Mouse (Mus musculus) hindbrain, embryonic 11.5 days (tissue): ENCODE measurements around the gene Paqr7. TPM values are rescaled to one million over a fixed set of nuclear protein-coding genes. Genes with fewer than 3 reads are reported as not detected.

ENCODE experiments used
- ATAC-seq: fragments of 200-750 bp; cut with Nextera tagmentation; 2 replicates; pipeline ENCODE4 v1.8.0; 2017; ENCODE audit warnings: mild to moderate bottlenecking, moderate TSS enrichment, moderate library complexity; ENCODE audit not compliant: low FRiP score
- DNase-seq: peaks from one replicate; pipeline ENCODE4 v3.0.0-alpha.2; 2015; ENCODE audit warnings: low spot score
- H3K27ac ChIP-seq: fragments of 300-500 bp; sonication (generic); 2 replicates; pipeline ENCODE4 v1.5.1; 2014; ENCODE audit warnings: mild to moderate bottlenecking, low read depth, low read length
- H3K27me3 ChIP-seq: fragments of 300-500 bp; sonication (generic); 2 replicates; pipeline ENCODE4 v1.6.1; 2014; ENCODE audit warnings: mild to moderate bottlenecking, low read length, moderate library complexity, mixed read lengths; ENCODE audit not compliant: control insufficient read depth, insufficient read depth
- H3K36me3 ChIP-seq: fragments of 300-500 bp; sonication (generic); 2 replicates; pipeline ENCODE4 v1.6.1; 2014; ENCODE audit warnings: mild to moderate bottlenecking, low read length, moderate library complexity, mixed read lengths; ENCODE audit not compliant: control insufficient read depth, insufficient read depth
- H3K4me1 ChIP-seq: fragments of 300-500 bp; sonication (generic); replicated peaks from 2 replicates; pipeline ENCODE4 v1.6.1; 2014; ENCODE audit warnings: low read length, mixed read lengths; ENCODE audit not compliant: control insufficient read depth, insufficient read depth
- H3K4me2 ChIP-seq: fragments of 300-500 bp; sonication (generic); replicated peaks from 2 replicates; pipeline ENCODE4 v1.6.1; 2014; ENCODE audit warnings: mild to moderate bottlenecking, low read depth, low read length
- H3K4me3 ChIP-seq: fragments of 300-500 bp; sonication (generic); 2 replicates; pipeline ENCODE4 v1.5.1; 2014; ENCODE audit warnings: low read depth, low read length
- H3K9ac ChIP-seq: fragments of 300-500 bp; sonication (generic); 2 replicates; pipeline ENCODE4 v1.6.1; 2014; ENCODE audit warnings: low read depth, low read length
- H3K9me3 ChIP-seq: fragments of 300-500 bp; sonication (generic); 2 replicates; pipeline ENCODE4 v1.6.1; 2016; ENCODE audit warnings: low read length; ENCODE audit not compliant: control insufficient read depth
- WGBS: fragments of 180-500 bp; shearing (Covaris S2); extraction: QIAGEN DNeasy Blood & Tissue Kit; methylation state at CpG from one replicate; pipeline ENCODE4 v1.1.7; 2014; 5-methylcytosine and 5-hydroxymethylcytosine counted together
- polyA plus RNA-seq: library from polyadenylated mRNA; unstranded; fragments of >200 nt; fragmentation: Nextera tagmentation; extraction: Ambion mirVana; gene quantifications from 2 replicates; pipeline ENCODE4 v1.2.1, GENCODE M21; 2014

Gene Paqr7
- polyA plus RNA-seq, 1 experiment from 2014 or later: 1.7 TPM

GRCm38 (mm10) chr4:134526220-134526619 is 29.7 kb downstream of the Paqr7 start:
- DNase-seq: no peak
- Histone ChIP-seq H3K9ac (no peak overlapping the region), H3K9me3 (no peaks in the 10 kb centered on the region), H3K4me1 (no peaks in the 10 kb centered on the region), H3K27me3 (no peaks in the 10 kb centered on the region), H3K4me3 (no peak overlapping the region), H3K36me3 (no peaks in the 10 kb centered on the region), H3K4me2 (no peak overlapping the region), H3K27ac (no peak overlapping the region)
- ATAC-seq: no peak
- WGBS: 86% methylated on average over 5 of the region's 5 CpGs

- Histone ChIP-seq H3K4me2 (no peak overlapping the region), H3K4me1 (peaks cover 9% of the 10 kb centered on the region; the same call in 1 of the 2 replicates), H3K9me3 (no peaks in the 10 kb centered on the region), H3K27ac (no peak overlapping the region), H3K9ac (no peak overlapping the region), H3K27me3 (no peaks in the 10 kb centered on the region), H3K4me3 (no peak overlapping the region), H3K36me3 (no peaks in the 10 kb centered on the region)
- WGBS: 91% methylated on average over 4 of the region's 4 CpGs
- ATAC-seq: no peak
- DNase-seq: no peak
Measured at GRCm38 (mm10) chr4:134532928-134533327, 36.4 kb downstream of the Paqr7 start.

DNA sequence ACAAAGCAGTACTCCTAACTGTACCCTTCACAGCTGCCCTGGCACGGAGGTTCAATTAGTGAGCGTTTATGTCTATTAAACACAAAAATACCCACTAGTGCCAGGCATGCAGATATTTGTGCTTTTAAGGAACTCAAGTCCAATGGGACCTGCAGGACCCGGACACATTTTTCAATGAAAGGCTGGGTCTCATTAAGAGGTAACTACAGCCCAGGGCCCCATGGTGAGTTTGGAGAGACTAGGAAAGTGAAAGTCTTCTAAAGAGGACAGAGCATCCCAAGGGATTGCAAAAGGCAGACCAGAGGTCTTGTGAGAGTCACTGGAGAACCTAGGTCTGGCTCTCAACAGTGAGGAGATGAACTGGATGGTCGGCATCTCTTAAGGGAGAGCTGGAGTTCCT is 36.9 kb downstream of the Paqr7 start:
- Histone ChIP-seq H3K4me3 (peak overlapping the region; percentile 82; the same call in 1 of the 2 replicates), H3K36me3 (no peaks in the 10 kb centered on the region), H3K27ac (no peak overlapping the region), H3K4me2 (no peak overlapping the region), H3K4me1 (peaks cover 9% of the 10 kb centered on the region; the same call in 1 of the 2 replicates), H3K9me3 (no peaks in the 10 kb centered on the region), H3K27me3 (no peaks in the 10 kb centered on the region), H3K9ac (no peak overlapping the region)
- no peak for DNase-seq
- no peak for ATAC-seq
- WGBS: 86% methylated on average over 4 of the region's 4 CpGs

DNA sequence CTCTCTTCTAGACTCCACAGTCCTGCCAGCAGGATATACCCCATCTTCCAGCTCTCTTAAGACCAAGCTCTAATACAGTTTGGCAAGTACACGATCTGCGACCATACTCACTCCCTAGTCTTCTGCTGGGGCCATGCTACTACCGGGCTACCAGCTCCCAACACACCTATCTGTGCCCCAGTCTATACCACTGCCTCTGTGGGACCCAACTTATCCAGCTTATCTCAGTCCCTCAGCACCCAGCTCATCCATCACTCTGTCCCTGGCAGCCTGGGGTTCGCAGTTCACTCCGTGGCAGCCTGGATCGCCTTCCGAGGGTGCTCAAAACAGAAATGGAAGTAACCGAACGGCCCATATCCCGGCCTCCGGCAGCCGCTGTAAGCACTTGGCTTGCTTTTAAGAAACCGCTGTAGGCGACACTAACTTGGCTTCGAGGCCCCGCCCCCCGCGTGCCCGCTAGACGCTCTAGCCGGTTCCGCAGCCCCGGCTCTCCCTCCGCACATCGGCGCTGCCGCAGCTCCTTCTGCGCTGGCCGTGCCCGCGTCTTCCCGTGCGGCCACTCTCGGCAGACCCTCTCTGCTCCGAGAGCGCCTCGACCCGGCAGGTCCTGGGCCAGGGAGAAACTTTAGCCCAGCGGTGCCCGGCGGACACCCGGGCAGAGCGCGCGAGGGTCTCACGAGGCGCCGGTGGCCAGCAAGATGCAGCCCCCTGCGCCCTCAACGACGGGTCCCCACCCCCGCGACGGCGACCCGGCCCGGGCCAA is 37.8 kb downstream of the Paqr7 start:
- Histone ChIP-seq H3K4me2 (peak overlapping the region; percentile 99), H3K36me3 (0 out of 2 replicates have a peak, but pooled peaks cover 5% of the 10 kb centered on the region), H3K4me3 (peak overlapping the region; percentile 82), H3K9me3 (no peaks in the 10 kb centered on the region), H3K4me1 (peaks cover 9% of the 10 kb centered on the region; the same call in 1 of the 2 replicates), H3K27me3 (no peaks in the 10 kb centered on the region), H3K9ac (peak overlapping the region; percentile 82), H3K27ac (peak overlapping the region; percentile 79)
- WGBS: 1% methylated on average over 53 of the region's 57 CpGs
- DNase-seq: peak; percentile 74
- peak; percentile 48; the same call in 1 of the 2 replicates for ATAC-seq

- Histone ChIP-seq H3K36me3 (0 out of 2 replicates have a peak, but pooled peaks cover 5% of the 10 kb centered on the region), H3K27ac (peak within 1 kb of the TSS; percentile 79), H3K9me3 (no peaks in the 10 kb centered on the region), H3K27me3 (no peaks in the 10 kb centered on the region), H3K4me2 (peak within 1 kb of the TSS; percentile 99), H3K4me1 (peaks cover 9% of the 10 kb centered on the region; the same call in 1 of the 2 replicates), H3K9ac (peak within 1 kb of the TSS; percentile 82), H3K4me3 (peak within 1 kb of the TSS; percentile 82)
- peak; percentile 98 for ATAC-seq
- WGBS: under 1% methylated on average over 64 of the region's 71 CpGs
- peak; percentile 99 for DNase-seq
Measured at GRCm38 (mm10) chr4:134534932-134535786, 38.7 kb downstream of the Paqr7 start, which contains the start of gene Mtfr1l. Gene Mtfr1l (minus strand): TSS chr4:134535387.

DNA sequence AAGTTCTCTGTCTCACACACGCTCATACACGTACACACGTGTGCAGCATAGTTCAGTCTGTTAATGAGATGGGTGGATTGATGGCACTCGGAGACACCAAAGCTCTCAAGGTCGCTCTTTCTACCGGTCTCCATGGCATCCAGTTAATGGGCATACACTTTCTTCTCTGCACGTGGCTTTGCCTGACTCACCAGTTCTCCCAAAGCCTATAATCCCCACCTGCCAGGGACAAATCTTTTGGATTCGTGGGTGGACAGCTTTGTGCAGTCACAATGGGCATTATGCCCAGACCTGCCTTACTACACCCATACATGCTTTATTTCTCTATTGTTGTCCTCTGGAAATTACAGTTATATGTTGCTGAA is 39.3 kb downstream of the Paqr7 start:
- H3K27ac ChIP-seq: no peak overlapping the region

DNA sequence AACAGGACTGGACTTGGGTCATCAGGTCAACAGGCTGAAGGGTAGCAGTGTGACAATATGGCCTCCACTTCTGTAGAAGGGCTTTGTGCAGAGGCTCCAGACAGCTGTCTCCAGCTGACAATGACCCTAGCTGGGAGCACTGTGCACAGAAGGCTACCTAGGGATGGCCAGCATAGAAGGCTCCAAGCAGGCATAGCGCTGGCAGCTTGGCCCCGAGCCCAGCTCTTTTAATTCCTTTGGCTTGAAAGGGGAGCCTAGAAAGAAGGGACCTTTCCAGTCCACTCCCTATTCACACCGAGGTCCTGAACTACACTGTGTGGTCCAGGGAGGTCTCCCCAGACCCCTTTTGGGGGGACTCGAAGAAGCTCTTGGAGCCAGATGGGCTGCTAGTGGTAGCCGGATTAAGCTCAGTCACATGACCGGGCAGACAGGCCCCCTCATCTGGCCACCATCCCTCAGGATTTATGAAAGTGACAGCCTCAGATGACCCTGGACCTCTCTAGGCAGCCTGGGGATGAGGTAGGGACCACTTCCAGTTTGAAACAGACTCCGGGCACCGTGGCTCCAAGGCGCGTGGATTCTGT is 42.6 kb downstream of the Paqr7 start:
- Histone ChIP-seq H3K9me3 (no peaks in the 10 kb centered on the region), H3K27me3 (no peaks in the 10 kb centered on the region), H3K27ac (no peak overlapping the region), H3K36me3 (peaks cover 11% of the 10 kb centered on the region; the same call in 1 of the 2 replicates), H3K4me1 (peaks cover 2% of the 10 kb centered on the region; the same call in 1 of the 2 replicates), H3K4me3 (no peak overlapping the region), H3K4me2 (no peak overlapping the region), H3K9ac (no peak overlapping the region)
- WGBS: 92% methylated on average over 10 of the region's 10 CpGs
- ATAC-seq: no peak
- DNase-seq: no peak

More for the DNA sequence above, 39.3 kb downstream of the Paqr7 start:
- Histone ChIP-seq H3K9ac (peak overlapping the region; percentile 56), H3K9me3 (no peaks in the 10 kb centered on the region), H3K4me3 (peak overlapping the region; percentile 82), H3K36me3 (0 out of 2 replicates have a peak, but pooled peaks cover 5% of the 10 kb centered on the region), H3K27me3 (no peaks in the 10 kb centered on the region), H3K4me1 (peaks cover 9% of the 10 kb centered on the region; the same call in 1 of the 2 replicates), H3K4me2 (peak overlapping the region; percentile 99)
- DNase-seq (no peak), ATAC-seq (peak; percentile 36)
- WGBS: 18% methylated on average over 8 of the region's 8 CpGs

DNA sequence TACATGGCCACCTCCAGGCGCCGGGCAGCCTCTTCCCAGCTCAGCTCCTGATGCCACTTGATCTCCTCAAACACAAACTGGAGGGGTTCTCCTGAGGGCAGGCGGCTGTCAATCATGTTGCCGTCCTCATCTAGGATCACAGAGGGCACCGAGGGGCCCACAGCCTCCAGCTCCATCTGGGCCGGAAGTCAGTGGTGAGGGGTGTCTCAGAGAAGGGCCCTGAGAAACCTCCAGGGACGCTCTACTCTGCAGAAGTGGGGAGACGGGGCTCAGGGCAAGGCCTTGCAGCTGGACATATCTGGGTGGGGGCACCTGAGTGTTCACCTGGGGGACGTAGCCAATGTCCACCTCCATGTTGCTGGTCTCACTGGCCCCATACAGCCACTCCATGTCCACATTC is 46.2 kb downstream of the Paqr7 start:
- no peaks in the 10 kb centered on the region for H3K4me1 ChIP-seq
- H3K4me2 ChIP-seq: no peak overlapping the region
- no peaks in the 10 kb centered on the region for H3K9me3 ChIP-seq
- H3K36me3 ChIP-seq: peaks cover 18% of the 10 kb centered on the region; the same call in 1 of the 2 replicates
- no peak overlapping the region for H3K27ac ChIP-seq
- ATAC-seq (no peak), DNase-seq (no peak)
- WGBS: 85% methylated on average over 9 of the region's 9 CpGs
- no peaks in the 10 kb centered on the region for H3K27me3 ChIP-seq
- H3K4me3 ChIP-seq: no peak overlapping the region
- no peak overlapping the region for H3K9ac ChIP-seq
